Mouse (Mus musculus): ENCODE measurements at regions not wholly inside any gene's neighbourhood (a gene's known extent, or its start where the extent isn't known, plus 50 kb on each side); places are given as distances from the start of the nearest gene placed in this dataset.

DNA sequence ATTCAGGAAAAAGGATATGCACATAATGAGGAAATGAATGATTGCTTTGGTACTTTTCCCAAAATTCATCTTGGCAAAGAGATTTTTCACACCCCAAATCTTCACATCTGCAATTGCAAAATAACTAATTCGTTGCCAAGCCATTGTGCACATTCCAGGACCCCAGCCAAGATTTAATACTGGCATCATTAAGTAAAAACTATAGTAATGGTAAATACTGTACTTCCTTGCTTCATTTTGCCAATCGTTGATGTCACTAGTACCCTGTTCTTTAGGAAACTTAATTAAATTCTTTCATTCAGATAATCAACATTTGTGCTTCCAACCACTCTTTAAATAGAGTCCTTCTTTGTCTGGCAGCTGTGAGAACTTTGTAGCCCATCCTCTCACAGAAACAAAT is 303.6 kb downstream of the Arl4a start:
- no peak for ATAC-seq (ENCODE audit: poor library complexity, severe bottlenecking)

DNA sequence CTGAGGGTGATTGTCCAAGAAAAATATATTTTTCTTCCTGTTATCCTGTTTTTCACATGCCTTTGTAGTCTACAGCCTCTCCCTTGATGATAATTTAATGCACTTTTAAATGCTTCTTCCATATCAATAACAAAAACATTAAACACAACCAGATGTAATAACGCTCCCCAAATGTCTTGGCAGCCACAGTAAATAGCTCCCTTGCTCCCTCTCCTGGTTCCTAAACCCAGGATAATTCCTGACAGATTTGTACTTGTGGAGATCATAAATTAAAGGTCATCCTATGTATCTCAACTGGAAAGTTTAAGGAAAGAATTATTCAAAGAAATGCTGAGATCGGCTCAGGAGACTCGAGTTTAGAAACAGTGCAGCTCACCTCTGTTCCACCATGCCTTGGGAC is 306.6 kb downstream of the Arl4a start:
- no peak for ATAC-seq (ENCODE audit: poor library complexity, severe bottlenecking)

DNA sequence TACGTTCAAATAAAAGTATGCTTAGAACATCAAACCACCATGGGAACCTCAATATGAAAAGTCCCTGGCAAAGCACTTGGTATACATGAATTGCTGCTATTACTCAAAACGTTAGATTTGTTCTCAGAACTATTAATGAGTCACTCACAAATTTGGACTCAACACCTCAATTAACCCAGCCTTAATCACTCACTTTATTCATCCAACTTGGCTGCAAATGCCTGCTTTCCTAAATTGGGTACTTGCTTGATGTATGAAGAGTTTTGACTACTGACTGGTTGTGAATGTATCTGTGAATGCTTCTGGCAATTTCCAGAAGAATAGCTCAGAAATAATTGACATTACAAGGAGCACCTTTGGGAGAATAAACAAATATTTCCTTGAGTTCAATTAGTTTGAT is 308.6 kb downstream of the Arl4a start:
- no peak for ATAC-seq (ENCODE audit: poor library complexity, severe bottlenecking)

DNA sequence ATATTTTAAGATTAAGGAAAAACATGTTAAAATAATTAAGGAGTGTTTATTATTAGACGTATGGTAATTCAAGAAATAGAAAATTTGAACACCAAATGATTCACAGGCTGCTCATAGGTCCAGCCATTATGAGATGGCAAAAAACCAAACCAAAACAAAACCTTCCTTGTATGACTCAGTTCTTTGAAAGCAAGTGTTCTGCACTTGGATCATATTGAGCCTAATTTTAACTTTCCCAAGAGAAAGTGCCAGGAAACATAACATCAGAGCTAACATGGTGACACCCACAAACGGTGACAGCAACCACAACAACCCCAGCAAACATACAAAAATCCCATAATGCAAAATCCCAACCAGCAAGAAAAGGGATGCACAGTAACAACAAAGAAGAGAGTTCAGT is 313.7 kb downstream of the Arl4a start:
- ATAC-seq (ENCODE audit: poor library complexity, severe bottlenecking): no peak

DNA sequence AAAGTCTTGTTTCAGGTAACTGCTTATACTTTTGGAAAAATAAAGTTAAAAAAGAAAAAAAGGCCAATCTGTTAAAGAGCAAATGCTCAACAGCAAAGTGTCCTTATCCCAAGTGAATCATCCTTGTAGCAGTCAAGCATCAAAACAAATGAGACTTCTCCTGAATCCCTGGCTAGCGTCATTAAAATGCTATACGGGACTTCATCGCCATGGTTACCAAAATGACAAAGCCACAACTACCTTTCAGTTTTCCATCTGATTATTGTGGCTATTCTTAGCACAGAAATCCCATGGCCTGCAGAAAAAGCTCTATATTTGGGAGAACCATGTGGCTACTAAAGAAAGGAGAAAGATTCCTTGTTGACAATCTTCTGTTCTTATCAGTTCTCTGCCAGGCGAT is 322.7 kb downstream of the Arl4a start:
- no peak for ATAC-seq (ENCODE audit: poor library complexity, severe bottlenecking)

DNA sequence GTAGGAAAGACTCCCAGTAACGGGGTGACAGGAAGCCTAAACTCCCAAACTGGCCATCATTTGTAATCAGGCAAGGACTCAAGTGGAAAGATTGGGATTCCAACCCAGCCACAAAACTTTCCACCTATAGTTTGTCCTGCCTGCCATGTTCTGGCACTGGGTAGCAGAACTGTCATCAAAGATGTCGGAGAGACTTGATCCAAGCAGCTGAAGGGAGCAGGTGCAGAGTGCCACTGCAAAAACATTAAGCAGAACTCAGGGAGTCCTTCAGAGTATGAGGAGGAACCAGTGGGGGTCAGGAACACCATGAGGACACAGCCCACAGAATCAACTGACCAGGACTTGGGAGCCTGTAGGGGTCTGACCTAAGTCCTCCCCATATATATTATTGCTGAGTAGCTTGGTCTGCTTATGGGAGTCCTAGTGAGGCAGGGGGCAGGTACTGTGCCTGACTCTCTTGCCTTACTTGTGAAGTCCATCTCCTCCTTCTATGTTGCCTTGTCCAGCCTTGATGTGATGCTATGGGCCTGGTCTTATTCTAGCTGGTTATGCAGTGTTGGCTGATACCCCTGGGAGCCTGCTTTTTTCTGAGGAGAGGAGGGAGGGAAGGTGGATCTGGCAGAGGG is 323.5 kb downstream of the Arl4a start:
- no peak for ATAC-seq (ENCODE audit: poor library complexity, severe bottlenecking)

DNA sequence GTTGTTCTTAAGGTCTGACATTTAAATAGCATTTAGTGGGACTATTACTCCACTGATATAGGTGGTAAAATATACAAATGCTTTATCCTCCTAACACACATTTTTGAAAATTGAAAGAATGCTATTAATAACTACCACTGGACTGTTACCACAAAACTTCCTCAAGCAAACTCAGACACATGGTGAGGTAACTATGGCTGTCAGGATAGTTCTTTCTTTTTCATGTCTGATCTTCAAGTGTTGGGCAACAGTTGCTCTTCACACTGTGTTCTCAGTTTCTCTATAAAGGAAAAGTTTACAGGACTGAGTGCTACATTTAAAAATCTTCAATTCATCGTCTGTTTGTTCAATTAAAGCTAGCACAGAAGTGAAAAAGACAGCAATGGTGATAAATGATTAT is 326.0 kb downstream of the Arl4a start:
- no peak for ATAC-seq (ENCODE audit: poor library complexity, severe bottlenecking)

DNA sequence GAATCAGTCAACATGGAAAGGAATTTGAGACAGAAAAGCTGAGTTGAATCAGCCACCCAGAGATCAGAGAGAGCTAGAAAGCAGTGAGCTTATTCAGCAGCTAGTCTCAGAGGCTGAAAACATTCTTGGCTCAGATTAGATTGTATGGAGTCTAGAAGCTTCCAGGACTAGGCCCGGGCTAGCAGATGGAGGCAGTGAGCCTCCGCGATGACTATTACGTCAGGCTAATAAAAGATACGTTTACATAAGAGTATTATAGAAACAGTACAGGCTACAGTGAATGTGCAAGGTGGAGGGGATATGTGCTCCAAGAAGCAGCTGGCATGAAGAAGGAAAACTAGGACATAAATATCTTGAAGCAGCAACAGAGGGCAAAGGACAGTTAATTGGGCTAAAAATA is 328.0 kb downstream of the Arl4a start:
- ATAC-seq (ENCODE audit: poor library complexity, severe bottlenecking): no peak

DNA sequence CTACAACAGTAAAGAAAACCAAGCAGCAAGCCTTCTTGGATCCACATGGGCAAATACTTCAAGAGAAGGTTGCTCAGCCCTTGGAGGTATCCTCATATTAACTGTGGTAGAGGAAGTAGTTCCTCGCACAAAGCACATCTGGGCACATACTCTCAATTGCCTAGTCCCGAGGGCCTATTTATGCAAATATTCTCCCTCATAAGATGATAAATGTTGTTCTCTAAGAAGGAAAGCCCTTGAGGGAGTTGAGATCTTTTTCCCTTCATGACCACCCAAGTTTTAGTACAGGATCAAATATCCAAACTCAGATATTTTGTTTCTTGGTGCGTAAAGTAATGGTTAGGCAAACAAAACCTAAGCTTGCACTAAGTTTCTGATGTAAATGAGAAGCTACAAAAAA is 340.6 kb downstream of the Arl4a start:
- ATAC-seq (ENCODE audit: poor library complexity, severe bottlenecking): no peak

DNA sequence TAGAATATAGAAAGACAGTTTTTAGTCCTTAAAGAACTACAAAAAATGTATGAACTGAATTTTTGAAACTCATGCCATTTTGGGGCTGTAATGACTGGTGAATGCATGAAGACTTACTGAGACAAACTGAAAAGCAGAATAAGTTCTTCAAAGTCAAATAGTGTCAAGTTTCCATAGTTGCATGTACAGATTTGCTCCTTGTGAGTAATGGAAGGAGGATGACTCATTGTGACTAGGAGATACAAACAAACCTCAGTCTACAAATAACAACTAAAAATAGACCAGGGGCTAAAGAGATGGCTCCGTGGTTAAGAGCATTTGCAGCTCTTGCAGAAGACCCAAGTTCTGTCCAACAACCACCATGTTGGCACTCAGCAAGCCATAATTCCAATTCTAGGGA is 342.5 kb downstream of the Arl4a start:
- ATAC-seq (ENCODE audit: poor library complexity, severe bottlenecking): no peak

DNA sequence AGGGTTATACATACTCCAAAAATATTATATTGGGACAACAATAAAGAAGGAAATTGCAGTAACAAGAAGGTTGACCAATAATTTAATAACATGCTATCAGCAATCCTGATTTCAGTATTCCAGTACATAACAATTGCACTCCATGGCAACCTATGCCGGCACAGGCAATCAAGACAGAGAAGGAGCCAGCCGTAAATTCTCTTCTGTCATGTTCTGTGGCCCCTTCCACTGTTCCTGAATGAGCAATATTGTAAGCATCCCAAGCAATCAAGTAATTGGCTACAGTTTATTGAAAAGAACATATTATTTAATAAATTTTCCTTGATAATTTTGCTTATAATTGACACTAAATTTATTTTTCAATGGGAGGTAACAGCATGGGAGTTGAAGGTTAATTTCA is 345.8 kb downstream of the Arl4a start:
- no peak for ATAC-seq (ENCODE audit: poor library complexity, severe bottlenecking)

DNA sequence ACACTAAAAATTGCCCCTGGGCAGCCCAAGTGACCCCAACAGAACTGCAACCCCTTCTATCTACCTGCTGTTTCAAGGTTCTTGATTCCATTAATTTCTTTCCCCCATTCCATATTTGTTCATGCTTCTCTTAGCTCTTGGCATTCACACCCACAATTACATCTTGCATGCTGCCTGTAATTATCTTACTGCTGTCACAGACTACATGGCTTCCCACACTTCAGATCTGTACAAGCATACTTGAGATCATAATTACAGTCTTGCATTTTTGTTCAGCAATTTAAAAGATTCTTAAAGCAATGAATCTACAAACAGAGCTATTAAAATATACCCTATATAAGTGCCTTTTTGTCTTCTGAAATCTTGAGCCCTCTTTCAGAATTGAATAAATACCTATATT is 352.4 kb downstream of the Arl4a start:
- no peak for ATAC-seq (ENCODE audit: poor library complexity, severe bottlenecking)

DNA sequence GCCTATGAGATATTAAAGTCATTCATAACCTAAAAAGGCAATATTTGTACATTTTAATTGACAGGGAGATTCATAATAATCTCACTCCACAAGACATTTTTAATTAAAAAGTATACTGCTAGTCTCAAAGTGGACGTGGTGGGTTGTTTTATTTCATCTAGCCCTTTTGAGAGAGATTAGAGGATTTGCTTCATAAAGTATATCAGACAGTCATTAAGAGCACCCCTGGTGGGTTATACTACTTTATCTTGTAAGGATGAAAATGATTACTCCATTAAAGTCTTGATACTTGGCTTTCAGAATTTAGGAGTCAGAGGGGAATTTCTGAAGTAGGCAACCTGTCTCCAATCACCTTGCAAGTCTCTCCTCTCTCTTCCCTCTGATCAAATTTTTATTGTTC is 355.7 kb downstream of the Arl4a start:
- no peak for ATAC-seq (ENCODE audit: poor library complexity, severe bottlenecking)

DNA sequence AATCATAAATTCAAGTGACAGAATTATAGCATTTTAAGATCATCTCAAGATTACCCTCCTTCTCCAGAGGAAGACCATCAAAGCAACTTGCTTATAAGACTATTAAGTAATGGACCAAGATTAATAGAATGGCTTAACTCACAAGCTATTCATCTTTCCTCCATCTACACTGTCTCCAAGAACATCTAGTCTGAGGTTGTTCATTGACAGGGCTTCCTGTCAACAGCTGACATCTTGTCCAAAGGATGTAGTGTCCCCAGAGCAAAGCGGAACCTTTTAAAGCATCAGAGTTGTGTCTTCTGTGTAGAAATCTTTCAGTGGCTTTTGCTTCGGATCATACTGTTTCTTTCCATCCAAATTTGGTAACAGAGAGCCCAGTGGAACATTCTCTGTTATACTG is 362.2 kb downstream of the Arl4a start:
- no peak for ATAC-seq (ENCODE audit: poor library complexity, severe bottlenecking)

DNA sequence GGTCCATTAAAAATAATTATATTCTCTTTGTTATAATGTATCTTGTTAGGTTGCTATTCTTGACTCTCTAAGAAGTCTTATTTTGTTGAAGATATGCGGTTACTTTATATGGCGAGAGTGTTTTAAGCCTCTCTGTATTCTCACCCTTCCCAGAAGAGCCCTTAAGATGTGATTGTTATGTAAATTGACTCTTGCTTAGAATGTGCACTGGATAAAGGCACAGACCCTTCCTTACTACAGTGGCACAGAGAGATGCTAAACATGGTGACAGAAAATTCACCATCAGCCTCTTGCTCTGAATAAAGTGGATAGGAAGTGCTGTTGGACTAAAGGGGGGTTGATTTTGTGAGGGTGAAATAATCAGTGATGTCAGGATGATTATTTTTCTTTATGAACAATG is 370.1 kb downstream of the Arl4a start:
- ATAC-seq (ENCODE audit: poor library complexity, severe bottlenecking): no peak

DNA sequence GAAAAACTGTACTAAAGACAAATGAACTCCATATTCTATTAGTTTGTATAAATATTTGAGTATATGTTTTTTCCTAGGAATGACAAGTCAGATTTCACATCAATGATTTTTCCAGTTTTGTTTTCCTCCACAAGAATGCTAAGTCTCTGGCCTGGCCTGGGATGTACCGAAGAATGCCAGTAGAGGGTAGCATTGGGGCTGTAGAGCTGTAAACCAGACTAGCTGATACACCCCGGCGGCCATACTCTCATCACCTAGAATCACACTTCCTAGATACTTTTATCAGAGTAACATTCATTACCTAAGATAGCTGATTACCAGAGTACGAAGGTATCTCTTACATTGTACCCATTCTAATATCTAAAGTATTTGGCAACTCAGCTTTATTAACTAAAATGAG is 372.4 kb downstream of the Arl4a start:
- ATAC-seq (ENCODE audit: poor library complexity, severe bottlenecking): peak; percentile 54; the same call in 1 of the 2 replicates

DNA sequence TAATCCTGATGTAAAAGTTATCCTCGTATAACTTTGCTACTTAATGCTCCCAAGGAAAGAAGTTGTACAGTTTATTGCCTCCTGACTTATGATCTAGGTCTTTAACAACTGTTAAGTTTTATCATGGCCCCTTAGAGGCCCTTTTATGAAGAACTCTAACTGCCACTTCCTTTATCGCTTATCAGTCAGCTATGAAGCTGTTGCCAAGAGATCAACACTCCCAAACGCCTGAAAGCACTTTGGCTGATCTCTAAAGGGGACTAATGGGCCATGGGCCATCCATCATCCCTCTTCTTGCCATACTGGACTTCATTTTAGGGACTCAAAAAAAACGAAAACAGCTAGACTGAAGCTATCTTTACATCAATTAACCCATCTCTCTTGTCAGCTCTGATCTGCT is 377.4 kb downstream of the Arl4a start:
- no peak for ATAC-seq (ENCODE audit: poor library complexity, severe bottlenecking)

DNA sequence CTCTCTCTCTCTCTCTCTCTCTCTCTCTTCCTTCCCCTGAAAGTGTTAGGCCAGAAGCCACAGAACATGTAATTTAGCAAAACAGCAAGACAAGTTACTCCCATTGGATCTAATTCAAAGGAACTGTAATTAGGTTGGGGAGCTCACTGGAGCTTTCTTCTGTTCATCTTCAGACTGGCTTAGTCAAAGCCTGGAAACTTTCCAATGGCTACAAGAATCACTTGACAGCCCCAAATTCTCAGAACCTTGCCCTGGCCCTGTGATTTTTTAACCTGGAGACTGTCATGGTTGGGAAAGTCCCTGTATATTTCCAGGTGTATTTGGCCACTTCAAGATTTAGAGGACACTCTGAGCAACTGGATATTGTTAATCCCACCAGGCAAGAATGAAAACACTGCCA is 381.2 kb downstream of the Arl4a start:
- no peak for ATAC-seq (ENCODE audit: poor library complexity, severe bottlenecking)

DNA sequence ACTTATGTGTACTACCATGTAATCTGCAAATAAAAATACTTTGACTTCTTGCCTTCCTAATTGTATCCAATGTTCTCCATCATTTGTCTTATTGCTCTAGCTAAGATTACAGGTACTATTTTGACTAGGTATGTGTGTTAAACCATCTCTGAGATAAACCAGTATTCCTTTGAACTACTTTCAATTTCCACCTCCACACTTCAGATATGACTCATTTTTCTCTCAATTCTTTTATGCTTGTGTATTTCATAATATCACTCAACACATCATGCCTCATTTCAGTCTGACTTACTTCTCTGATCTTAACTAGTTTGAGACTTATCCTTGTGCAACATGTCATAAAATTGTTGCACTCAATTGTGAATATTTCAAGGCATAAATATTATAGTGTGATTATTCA is 388.9 kb downstream of the Arl4a start:
- ATAC-seq (ENCODE audit: poor library complexity, severe bottlenecking): no peak

DNA sequence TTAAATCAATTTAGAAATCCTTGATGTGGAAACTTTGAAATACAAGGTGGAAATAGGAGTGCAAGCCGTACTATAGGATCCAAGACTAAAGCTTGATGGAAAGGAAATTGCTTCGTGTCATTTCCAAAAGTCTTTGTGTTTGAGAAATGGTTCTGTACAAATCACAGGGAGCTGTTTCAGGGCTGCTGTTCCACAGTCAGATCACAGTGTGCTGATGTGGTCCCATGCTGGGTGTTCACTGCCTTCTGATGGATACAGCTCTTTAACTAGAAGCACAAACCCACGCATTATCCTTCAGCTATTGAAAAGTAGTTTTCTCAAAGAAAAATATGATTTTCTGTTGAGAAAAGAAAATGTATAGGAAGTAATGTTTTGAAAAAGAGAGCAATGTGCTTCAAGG is 391.3 kb downstream of the Arl4a start:
- no peak for ATAC-seq (ENCODE audit: poor library complexity, severe bottlenecking)

DNA sequence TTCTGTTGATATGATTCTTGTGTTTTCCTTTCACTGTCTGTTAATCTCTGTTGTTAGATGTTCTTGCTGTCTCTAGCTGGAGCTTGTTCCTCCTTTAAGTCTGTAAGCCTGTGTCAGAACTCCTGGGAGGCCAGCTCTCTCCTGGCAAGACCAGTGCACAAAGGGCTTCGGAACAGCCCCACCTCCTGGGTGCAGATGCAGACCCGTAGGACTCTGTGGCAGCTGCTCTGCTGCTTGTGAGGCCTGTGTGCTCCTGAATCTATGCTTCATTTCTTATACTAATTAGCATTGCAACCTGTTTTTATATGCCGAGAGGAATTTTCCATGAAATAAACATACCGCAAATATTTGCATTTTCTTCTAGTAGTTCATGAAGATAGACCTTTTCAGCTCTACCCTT is 392.2 kb downstream of the Arl4a start:
- no peak for ATAC-seq (ENCODE audit: poor library complexity, severe bottlenecking)

DNA sequence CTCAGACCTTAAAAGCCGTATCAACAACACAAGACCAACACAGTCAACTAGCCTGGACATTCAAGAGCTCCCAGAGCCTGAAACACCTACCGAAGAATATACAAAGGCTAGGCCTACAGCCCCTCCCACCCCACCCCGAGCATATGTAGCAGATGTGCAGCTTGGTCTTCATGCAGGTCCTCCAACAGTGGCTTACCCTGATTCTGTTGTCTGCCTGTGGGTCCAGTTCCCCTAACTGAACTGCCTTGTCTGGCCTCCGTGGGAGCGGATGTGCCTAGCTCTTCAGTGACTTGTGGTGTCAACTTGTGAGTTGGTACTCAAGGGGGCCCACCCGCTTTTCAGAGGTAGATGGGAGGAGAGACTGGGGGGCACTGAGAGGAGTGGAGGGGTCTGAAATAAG is 398.6 kb downstream of the Arl4a start:
- ATAC-seq (ENCODE audit: poor library complexity, severe bottlenecking): no peak

DNA sequence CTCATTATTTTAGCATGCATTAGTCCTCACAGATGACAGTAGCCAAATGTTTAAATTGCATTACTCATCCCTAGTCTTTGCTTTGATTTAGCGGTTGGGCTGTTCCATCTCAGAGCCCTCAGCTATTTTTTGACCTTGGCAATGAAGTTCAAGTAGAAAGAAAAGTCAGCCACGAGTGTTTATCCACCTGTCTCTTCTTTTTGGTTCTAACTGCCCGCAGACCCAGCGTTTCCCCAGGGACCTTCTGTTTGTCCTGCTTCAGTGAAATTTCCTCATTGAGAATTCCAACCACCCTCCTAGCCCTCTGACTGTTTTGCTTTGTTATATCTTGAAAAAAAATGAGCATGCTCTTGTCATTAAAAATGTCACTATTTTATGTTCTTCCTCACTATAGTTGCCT is 403.5 kb downstream of the Arl4a start:
- ATAC-seq (ENCODE audit: poor library complexity, severe bottlenecking): no peak

DNA sequence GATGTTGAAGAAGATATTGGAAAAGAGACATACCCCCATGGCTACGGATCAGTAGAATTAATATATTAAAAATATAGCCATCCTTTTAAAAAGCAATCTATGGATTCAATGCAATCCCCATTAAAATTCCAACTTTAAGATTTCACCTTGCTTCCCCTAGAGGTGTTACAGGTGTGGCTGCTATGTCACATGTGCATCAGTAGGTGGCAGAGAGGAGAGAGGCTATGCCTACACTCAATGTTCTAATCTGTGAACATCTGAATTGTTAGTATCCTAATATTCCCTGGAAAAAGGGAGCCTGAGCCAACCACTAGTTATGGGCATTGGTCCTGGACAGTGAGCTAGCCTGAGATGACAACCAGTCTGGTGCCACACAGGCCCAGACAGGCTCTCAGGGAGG is 416.6 kb downstream of the Arl4a start:
- no peak for ATAC-seq (ENCODE audit: poor library complexity, severe bottlenecking)
